Mouse (Mus musculus) limb, embryonic 11.5 days (tissue): ENCODE measurements at regions not wholly inside any gene's neighbourhood (a gene's known extent, or its start where the extent isn't known, plus 50 kb on each side); places are given as distances from the start of the nearest gene placed in this dataset.
"Not testable (repeated sequence)": the region's sequence is repeated elsewhere in the genome, so short reads cannot be mapped to it uniquely, and the experiment has no call there.

Experiments used
- ATAC-seq: fragments of 200-750 bp; cut with Nextera tagmentation; 2 replicates; pipeline ENCODE4 v1.8.0; 2017; ENCODE audit warnings: low read depth; ENCODE audit not compliant: insufficient number of reproducible peaks, low FRiP score, low TSS enrichment
- DNase-seq: peaks from one replicate; pipeline ENCODE4 v3.0.0-alpha.2; 2015; ENCODE audit warnings: low spot score
- H3K27ac ChIP-seq: fragments of 300-500 bp; sonication (generic); replicated peaks from 2 replicates; pipeline ENCODE4 v1.5.1; 2014; ENCODE audit warnings: low read depth, mild to moderate bottlenecking, low read length
- H3K27me3 ChIP-seq: fragments of 300-500 bp; sonication (generic); 2 replicates; pipeline ENCODE4 v1.6.1; 2014; ENCODE audit warnings: mild to moderate bottlenecking, low read length, mixed read lengths; ENCODE audit not compliant: control insufficient read depth, insufficient read depth
- H3K36me3 ChIP-seq: fragments of 300-500 bp; sonication (generic); 2 replicates; pipeline ENCODE4 v1.6.1; 2014; ENCODE audit warnings: mild to moderate bottlenecking, low read length, moderate library complexity, mixed read lengths; ENCODE audit not compliant: control insufficient read depth, insufficient read depth
- H3K4me1 ChIP-seq: fragments of 300-500 bp; sonication (generic); 2 replicates; pipeline ENCODE4 v1.6.1; 2014; ENCODE audit warnings: low read length, mixed read lengths; ENCODE audit not compliant: control insufficient read depth, insufficient read depth
- H3K4me2 ChIP-seq: fragments of 300-500 bp; sonication (generic); 2 replicates; pipeline ENCODE4 v1.6.1; 2014; ENCODE audit warnings: low read depth, mild to moderate bottlenecking, moderate library complexity; ENCODE audit not compliant: severe bottlenecking
- H3K4me3 ChIP-seq: fragments of 300-500 bp; sonication (generic); 2 replicates; pipeline ENCODE4 v1.5.1; 2014; ENCODE audit warnings: low read depth, low read length
- H3K9ac ChIP-seq: fragments of 300-500 bp; sonication (generic); 2 replicates; pipeline ENCODE4 v1.6.1; 2014; ENCODE audit warnings: mild to moderate bottlenecking, low read length
- H3K9me3 ChIP-seq: fragments of 300-500 bp; sonication (generic); 2 replicates; pipeline ENCODE4 v1.6.1; 2016; ENCODE audit warnings: low read length; ENCODE audit not compliant: control insufficient read depth
- WGBS: fragments of 180-500 bp; shearing (Covaris S2); extraction: QIAGEN DNeasy Blood & Tissue Kit; methylation state at CpG from one replicate; pipeline ENCODE4 v1.1.7; 2014; 5-methylcytosine and 5-hydroxymethylcytosine counted together

DNA sequence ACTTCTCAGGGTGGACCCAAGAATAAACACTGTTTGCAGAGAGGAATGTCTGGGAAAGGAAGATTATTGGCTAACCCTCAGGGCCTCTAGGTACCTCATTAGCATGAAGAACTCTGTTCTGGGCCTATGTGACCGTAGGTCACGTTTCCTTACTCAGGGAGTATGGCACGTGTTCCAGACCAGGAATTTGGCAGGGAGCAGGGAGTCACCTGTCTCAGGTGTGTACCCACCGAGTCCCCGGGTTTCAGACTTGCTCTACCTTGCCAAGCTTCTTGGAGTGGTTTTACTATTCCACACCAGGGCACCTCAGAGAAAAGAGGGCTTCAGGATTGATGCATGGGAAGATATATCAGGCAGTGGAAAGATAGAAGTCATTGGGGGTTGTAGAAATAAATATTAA is 169.6 kb upstream of the Peli2 start:
- no peak overlapping the region for H3K27ac ChIP-seq
- WGBS = 90% methylated on average over 5 of the region's 5 CpGs
- H3K4me3 ChIP-seq = no peak overlapping the region
- DNase-seq (no peak), ATAC-seq (no peak)
- H3K9me3 ChIP-seq = no peaks in the 10 kb centered on the region
- no peaks in the 10 kb centered on the region for H3K27me3 ChIP-seq
- H3K36me3 ChIP-seq = no peaks in the 10 kb centered on the region
- H3K9ac ChIP-seq = no peak overlapping the region
- H3K4me2 ChIP-seq = no peak overlapping the region
- H3K4me1 ChIP-seq = no peaks in the 10 kb centered on the region

DNA sequence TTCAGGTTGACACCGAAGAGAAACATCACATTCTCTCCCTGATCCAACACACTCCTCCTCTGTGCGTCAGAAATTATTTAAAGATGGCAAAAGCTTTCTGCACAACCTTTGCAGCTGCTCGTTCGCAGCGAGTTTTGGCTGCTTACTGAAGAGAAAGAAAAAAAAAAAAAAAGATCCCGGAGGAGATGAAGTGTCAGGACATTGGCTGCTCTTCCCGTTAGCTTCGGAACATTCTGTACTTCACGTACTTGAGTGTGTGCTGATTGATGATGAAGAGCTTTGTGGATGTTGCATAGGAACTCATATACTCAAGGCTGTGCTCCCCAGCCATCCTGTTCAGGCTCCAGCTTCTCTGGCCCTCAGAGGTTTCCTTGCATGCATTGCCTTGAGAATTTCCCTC is 162.5 kb upstream of the Peli2 start:
- 95% methylated on average over 9 of the region's 9 CpGs for WGBS

DNA sequence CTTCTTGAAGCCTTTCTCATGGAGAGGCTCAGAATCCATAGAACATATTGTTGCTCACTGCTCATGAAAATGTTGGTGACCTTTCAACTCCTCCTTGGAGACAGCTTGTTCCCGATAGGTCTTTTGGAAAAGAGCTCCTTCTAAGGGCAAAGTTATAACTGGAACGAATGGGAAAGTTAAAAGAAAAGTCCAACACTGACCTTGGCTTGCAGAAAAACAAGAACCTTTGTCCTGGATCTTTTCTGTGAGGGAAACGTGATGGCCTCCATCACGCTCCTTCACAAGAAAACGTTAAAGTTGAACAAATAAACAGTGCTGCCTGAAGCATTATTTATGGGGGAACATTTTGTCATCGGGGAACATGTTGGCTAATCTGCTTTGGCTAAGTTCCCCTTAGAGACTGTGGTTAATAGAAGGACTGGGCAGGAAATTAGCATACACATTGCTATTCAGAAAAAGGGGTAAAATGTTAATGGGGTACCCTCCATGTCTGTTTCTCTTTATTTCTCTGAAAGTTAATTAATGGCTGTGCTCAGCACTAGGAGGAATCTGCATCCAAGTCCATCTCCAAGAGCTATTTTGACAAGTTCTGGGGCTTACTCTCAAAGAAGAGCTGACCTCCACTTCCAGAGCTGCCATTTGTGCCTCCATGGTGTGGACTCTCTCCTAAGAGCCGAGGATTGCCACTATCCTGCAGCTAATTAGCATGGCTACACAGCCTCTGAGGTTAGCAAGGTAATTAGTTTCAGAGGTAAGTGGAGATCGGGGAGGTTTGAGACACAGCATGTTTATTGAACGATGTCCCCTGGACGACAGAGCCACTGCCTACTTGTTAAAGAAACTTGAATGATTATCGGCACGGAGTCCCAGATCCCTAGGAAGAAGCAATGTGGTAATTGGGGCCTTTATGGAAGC is 161.0 kb upstream of the Peli2 start:
- Histone ChIP-seq H3K9ac (no peak overlapping the region), H3K4me3 (no peak overlapping the region), H3K27ac (no peak overlapping the region), H3K4me1 (no peaks in the 10 kb centered on the region), H3K4me2 (no peak overlapping the region), H3K9me3 (no peaks in the 10 kb centered on the region), H3K36me3 (no peaks in the 10 kb centered on the region), H3K27me3 (no peaks in the 10 kb centered on the region)
- 40% methylated on average over 12 of the region's 12 CpGs for WGBS
- no peak for DNase-seq
- no peak for ATAC-seq

More for the DNA sequence above, 162.5 kb upstream of the Peli2 start:
- Histone ChIP-seq H3K27ac (no peak overlapping the region), H3K9me3 (no peaks in the 10 kb centered on the region), H3K4me3 (no peak overlapping the region), H3K4me2 (no peak overlapping the region), H3K9ac (no peak overlapping the region), H3K36me3 (no peaks in the 10 kb centered on the region), H3K27me3 (no peaks in the 10 kb centered on the region), H3K4me1 (no peaks in the 10 kb centered on the region)
- DNase-seq (no peak), ATAC-seq (no peak)

DNA sequence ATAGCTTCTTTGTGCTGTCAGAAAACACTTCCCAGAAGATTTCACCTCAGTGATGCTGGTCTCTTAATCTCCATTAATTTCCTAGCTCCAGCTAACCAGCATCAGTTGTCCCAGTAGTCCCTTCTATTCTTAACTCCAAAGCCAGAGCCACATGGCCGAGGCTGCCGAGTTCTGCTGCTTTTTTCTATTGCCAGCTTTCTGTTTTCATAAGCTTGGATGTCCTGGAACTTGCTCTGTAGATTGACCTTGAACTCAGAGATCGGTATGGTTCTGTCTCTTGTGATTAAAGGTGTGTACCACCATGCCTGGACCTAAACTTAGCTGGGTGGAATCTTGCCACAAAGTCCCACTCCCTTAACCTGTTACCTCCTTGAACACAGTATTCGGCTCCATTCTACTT is 155.8 kb upstream of the Peli2 start:
- H3K27me3 ChIP-seq, H3K27ac ChIP-seq, H3K4me2 ChIP-seq, DNase-seq, H3K9ac ChIP-seq, H3K4me1 ChIP-seq, H3K36me3 ChIP-seq, H3K9me3 ChIP-seq, H3K4me3 ChIP-seq, ATAC-seq: not testable (repeated sequence)
- 93% methylated on average over 4 of the region's 4 CpGs for WGBS

DNA sequence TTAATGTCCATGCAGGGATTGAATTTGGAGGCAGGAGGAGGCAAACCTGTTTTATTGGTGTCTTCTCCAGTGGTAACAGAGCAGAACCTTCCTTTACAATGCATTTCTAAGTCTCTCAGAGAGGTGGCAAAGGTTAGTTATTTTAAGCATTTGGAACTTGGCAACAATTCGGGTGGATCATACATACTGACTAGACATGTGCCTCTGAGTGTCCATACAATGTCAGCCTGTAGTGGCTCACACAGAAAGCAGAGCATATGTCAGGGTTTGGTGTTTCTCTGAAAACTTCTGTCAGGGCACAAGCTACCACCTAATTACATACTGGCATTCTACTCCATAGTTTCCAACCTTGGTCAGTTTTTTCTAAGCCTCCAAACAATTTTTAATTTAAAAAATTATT is 150.8 kb upstream of the Peli2 start:
- WGBS = 93% methylated on average over 1 of the region's 1 CpGs
- no peak for DNase-seq

DNA sequence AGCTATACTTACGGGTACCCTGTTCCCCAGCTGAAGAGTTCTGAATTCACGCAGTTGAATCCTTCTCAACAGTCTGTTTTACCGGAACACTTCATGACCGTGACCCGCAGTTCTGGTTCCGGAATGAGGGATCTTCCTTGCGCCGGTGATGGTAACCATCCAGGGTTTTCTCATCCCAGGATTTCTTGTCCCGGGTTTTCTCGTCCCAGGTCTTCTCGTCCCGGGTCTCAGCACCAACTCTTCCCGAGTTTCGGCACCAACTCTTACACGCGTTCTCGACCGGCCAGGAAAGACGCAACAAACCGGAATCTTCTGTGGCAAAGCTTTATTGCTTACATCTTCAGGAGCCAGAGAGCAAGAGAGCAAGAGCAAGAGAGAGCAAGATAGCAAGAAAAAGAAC is 147.5 kb upstream of the Peli2 start:
- ATAC-seq, H3K36me3 ChIP-seq, H3K4me3 ChIP-seq, H3K27ac ChIP-seq, H3K27me3 ChIP-seq, H3K9me3 ChIP-seq, H3K4me1 ChIP-seq, H3K9ac ChIP-seq, DNase-seq, H3K4me2 ChIP-seq: not testable (repeated sequence)
- 96% methylated on average over 20 of the region's 20 CpGs for WGBS

More for the DNA sequence above, 150.8 kb upstream of the Peli2 start:
- H3K4me1 ChIP-seq = no peaks in the 10 kb centered on the region
- ATAC-seq = no peak
- no peak overlapping the region for H3K4me2 ChIP-seq
- H3K9me3 ChIP-seq = no peaks in the 10 kb centered on the region
- H3K9ac ChIP-seq = no peak overlapping the region
- no peak overlapping the region for H3K4me3 ChIP-seq
- H3K27me3 ChIP-seq = no peaks in the 10 kb centered on the region
- H3K36me3 ChIP-seq = no peaks in the 10 kb centered on the region
- no peak overlapping the region for H3K27ac ChIP-seq

DNA sequence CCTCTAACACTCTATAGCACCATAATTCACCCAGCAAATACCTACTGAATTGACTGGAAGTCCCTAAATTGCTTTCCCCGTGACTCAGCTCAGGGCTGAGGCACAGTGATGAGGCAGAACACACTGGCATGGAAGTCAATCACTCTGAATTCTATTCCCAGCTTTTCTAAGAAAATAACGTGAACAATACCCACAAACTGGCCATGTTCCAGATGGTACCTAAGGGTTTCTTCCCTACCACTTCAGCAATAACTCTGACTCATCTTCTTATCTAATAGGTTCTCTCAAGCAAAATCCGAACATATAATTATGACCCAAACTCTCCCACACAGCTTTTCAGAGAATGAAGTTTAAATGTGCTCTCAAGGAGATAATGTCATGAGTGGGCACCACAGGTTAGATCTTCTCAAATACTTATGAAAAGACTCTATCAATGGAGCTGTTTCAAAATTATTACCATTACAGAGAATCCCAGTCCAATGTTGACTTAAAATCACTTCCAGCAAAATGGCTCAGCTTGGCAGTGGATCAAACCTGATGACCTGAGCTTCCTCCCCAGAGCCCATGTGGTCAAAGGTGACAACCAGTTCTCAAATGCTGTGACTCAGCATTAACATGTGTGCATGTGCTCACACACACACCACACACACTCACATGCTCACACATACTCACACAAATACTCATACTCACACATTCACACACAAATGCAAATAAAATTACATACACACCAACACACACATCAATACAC is 137.5 kb upstream of the Peli2 start:
- DNase-seq (no peak), ATAC-seq (no peak)
- WGBS = 65% methylated on average over 3 of the region's 3 CpGs
- Histone ChIP-seq H3K9me3 (no peaks in the 10 kb centered on the region), H3K36me3 (no peaks in the 10 kb centered on the region), H3K27ac (no peak overlapping the region), H3K27me3 (no peaks in the 10 kb centered on the region), H3K4me2 (no peak overlapping the region), H3K4me1 (no peaks in the 10 kb centered on the region), H3K4me3 (no peak overlapping the region), H3K9ac (no peak overlapping the region)

DNA sequence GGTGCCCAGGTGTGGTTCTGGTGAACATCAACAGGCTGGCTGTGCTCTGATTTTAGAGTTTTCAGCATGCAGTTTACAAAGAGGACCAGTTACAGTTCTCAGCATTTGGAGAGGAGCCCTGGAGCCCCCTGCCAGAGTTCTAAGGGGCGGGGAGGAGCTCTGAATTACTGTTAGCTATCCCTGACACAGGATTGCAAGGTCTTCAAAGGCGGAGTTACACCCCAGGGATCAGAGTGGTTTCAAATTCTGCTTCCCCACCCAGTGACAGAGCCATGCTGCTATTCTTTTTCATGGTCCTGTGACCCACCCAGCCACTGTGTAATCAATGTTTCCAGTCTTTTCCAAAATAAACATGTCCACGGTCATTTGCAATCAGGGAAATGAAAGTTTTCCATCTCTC is 134.1 kb upstream of the Peli2 start:
- Histone ChIP-seq H3K27ac (no peak overlapping the region), H3K27me3 (no peaks in the 10 kb centered on the region), H3K9me3 (no peaks in the 10 kb centered on the region), H3K9ac (no peak overlapping the region), H3K4me3 (no peak overlapping the region), H3K4me1 (no peaks in the 10 kb centered on the region), H3K4me2 (no peak overlapping the region), H3K36me3 (no peaks in the 10 kb centered on the region)
- 15% methylated on average over 3 of the region's 3 CpGs for WGBS
- ATAC-seq (no peak), DNase-seq (no peak)
